Mouse (Mus musculus): Measurements from ENCODE around the gene 4932415D10Rik. TPM values are rescaled to one million over a fixed set of nuclear protein-coding genes. Genes with fewer than 3 reads are reported as not detected.

The 4932415D10Rik gene
- polyA plus RNA-seq, 1 experiment from 2014 or later: not detected

DNA sequence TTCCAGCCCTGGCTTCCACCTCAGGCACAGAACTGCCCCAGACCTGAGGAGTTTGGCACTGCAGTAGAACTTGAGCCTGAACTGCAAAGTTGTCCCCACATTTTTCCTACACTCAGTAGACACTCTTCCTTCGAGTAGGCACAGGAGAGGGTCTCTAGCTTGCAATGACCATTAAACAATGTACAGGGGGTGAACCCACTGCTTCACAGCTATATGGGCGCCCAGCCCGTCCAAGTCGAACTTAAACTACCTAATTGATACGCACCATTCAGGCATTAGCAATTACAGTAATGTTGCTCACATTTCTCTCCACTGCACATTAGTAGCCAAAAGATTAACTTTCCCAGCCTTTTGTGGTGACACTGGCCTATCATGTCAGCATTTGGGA is 75.0 kb downstream of the 4932415D10Rik start:
- peak overlapping the region; percentile 93 for H3K4me3 ChIP-seq (ENCODE audit: low read length)
- peak overlapping the region; percentile 76 for H3K4me2 ChIP-seq (ENCODE audit: low read length)
- peak overlapping the region; percentile 90 for H3K27ac ChIP-seq (ENCODE audit: low read depth, low read length)
- H3K9ac ChIP-seq (ENCODE audit: low read depth, low read length): peak overlapping the region; percentile 88
- H3K27me3 ChIP-seq (replicated peaks; ENCODE audit: control insufficient read depth, insufficient read depth, low read length): no peaks in the 10 kb centered on the region
- H3K9me3 ChIP-seq (ENCODE audit: control insufficient read depth, low read length): peaks cover 12% of the 10 kb centered on the region
- peaks cover 12% of the 10 kb centered on the region for H3K4me1 ChIP-seq (ENCODE audit: control insufficient read depth, insufficient read depth, low read depth, low read length)
- 66% methylated on average over 5 of the region's 5 CpGs for WGBS
- ATAC-seq: no peak
- H3K36me3 ChIP-seq (ENCODE audit: control insufficient read depth, insufficient read depth, low read length): peaks cover 4% of the 10 kb centered on the region; the same call in 1 of the 2 replicates

DNA sequence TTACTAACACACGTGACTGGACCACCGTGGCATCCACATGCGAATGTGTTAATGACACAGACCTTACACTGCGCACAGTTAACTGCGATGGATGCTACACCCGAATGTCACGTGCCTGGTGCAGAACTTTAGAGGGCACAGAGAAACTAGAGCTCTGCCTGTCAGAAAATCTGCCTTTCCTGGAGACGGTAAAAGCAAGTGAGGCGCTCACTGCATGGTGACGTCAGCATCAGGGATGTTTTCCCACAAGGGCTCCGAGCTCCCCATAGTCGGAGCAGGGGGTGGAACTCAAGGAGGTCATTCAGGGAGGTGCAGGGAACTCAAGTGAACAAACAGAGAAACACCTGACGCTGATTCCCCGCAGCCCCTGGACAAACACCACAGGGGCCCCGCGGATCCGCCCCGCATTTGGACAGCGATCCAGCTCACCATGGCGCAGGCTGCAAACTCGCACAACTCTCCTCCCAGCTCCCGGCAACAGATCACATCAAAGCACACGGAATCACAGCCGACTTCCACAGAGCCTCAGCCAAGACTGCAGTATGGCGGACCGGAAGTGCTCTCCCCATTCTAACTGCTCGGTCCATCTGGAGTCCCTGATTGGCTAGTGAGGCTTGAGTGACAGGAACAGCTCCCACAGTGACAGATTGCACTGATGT is 75.5 kb downstream of the 4932415D10Rik start, which contains the start of gene Zfp938:
TSS of gene Zfp938 (minus strand) at position 539 of the 659 bp plus-strand sequence.
- H3K27me3 ChIP-seq (replicated peaks; ENCODE audit: control insufficient read depth, insufficient read depth, low read length): no peaks in the 10 kb centered on the region
- H3K4me3 ChIP-seq (ENCODE audit: low read length): peak within 1 kb of the TSS; percentile 93
- peaks cover 12% of the 10 kb centered on the region for H3K9me3 ChIP-seq (ENCODE audit: control insufficient read depth, low read length)
- peaks cover 12% of the 10 kb centered on the region for H3K4me1 ChIP-seq (ENCODE audit: control insufficient read depth, insufficient read depth, low read depth, low read length)
- H3K27ac ChIP-seq (ENCODE audit: low read depth, low read length): peak within 1 kb of the TSS; percentile 90
- H3K4me2 ChIP-seq (ENCODE audit: low read length): peak within 1 kb of the TSS; percentile 76
- 1% methylated on average over 27 of the region's 27 CpGs for WGBS
- peaks cover 4% of the 10 kb centered on the region; the same call in 1 of the 2 replicates for H3K36me3 ChIP-seq (ENCODE audit: control insufficient read depth, insufficient read depth, low read length)
- peak within 1 kb of the TSS; percentile 88 for H3K9ac ChIP-seq (ENCODE audit: low read depth, low read length)
- ATAC-seq: peak; percentile 100

Other genes starting within 250 kb of the 4932415D10Rik start
- 5.4 and 6.4 TPM in 2 replicates for gene BC024063, start 233.2 kb downstream of the 4932415D10Rik start, polyA plus RNA-seq (2015; fragmentation: Nextera tagmentation; extraction: Ambion mirVana)
- 9.6 and 9.7 TPM in 2 replicates for gene AU041133, start 188.6 kb downstream of the 4932415D10Rik start, polyA plus RNA-seq (2015; fragmentation: Nextera tagmentation; extraction: Ambion mirVana)
- gene Zfp938, start 75.3 kb downstream of the 4932415D10Rik start, polyA plus RNA-seq (2015; fragmentation: Nextera tagmentation; extraction: Ambion mirVana): 27.4 and 31.9 TPM in 2 replicates
- 11.9 and 13.8 TPM in 2 replicates for gene Gm4924, start 37.7 kb upstream of the 4932415D10Rik start, polyA plus RNA-seq (2015; fragmentation: Nextera tagmentation; extraction: Ambion mirVana)
- not detected in 2 replicates for gene Gm1553, start 176.0 kb upstream of the 4932415D10Rik start, polyA plus RNA-seq (2015; fragmentation: Nextera tagmentation; extraction: Ambion mirVana)